Mouse (Mus musculus) testis, adult 10 weeks (tissue): Measurements from ENCODE around the gene Vmn1r77. TPM values are rescaled to one million over a fixed set of nuclear protein-coding genes. Genes with fewer than 3 reads are reported as not detected.

Experiments
- polyA plus RNA-seq: library from polyadenylated mRNA; stranded (reverse); fragments of 350-450 nt; fragmentation: Illumina TruSeq; extraction: RNeasy Lipid Tissue Mini Kit (QIAGEN cat#74804); gene quantifications from one replicate; pipeline ENCODE4 v1.2.3, GENCODE M21; 2014; ENCODE audit warnings: low read depth, low replicate concordance

The Vmn1r77 gene
- not detected for polyA plus RNA-seq

GRCm38 (mm10) chr7:12036452-12036851 lies at the start of gene Vmn1r77:
Vmn1r77 (plus strand) TSS chr7:12036752.

Other genes starting within 250 kb of the Vmn1r77 start
- not detected for gene Vmn1r74, start 202.8 kb upstream of the Vmn1r77 start, polyA plus RNA-seq
- gene Vmn1r75, start 162.1 kb upstream of the Vmn1r77 start, polyA plus RNA-seq: not detected
- gene Vmn1r76, start 98.5 kb upstream of the Vmn1r77 start, polyA plus RNA-seq: 0.08 TPM
- gene Vmn1r78, start 113.5 kb downstream of the Vmn1r77 start, polyA plus RNA-seq: not detected
- gene Vmn1r79, start 134.5 kb downstream of the Vmn1r77 start, polyA plus RNA-seq: not detected
- gene Vmn1r80, start 152.5 kb downstream of the Vmn1r77 start, polyA plus RNA-seq: not detected
- not detected for gene Vmn1r81, start 231.5 kb downstream of the Vmn1r77 start, polyA plus RNA-seq